Mouse (Mus musculus) thymus, adult 2 months (tissue): Measurements from ENCODE around the gene Akt1.

Experiments
- CTCF ChIP-seq: fragments of 200-500 bp; IDR thresholded peaks from 2 replicates; pipeline ENCODE4 v1.5.1; 2012; ENCODE audit warnings: mild to moderate bottlenecking, control low read depth, low read length, moderate library complexity, borderline replicate concordance; ENCODE audit not compliant: control insufficient read depth, poor library complexity, insufficient read depth; ENCODE audit errors: extremely low read depth
- POLR2A ChIP-seq: fragments of 200-500 bp; IDR thresholded peaks from 2 replicates; pipeline ENCODE4 v1.6.1; 2012; ENCODE audit warnings: mild to moderate bottlenecking, low read length, control low read depth, moderate library complexity; ENCODE audit not compliant: control insufficient read depth, poor library complexity, insufficient read depth; ENCODE audit errors: extremely low read depth

GRCm38 (mm10) chr12:112627097-112627881 is 47.4 kb downstream of the Akt1 start:
- peak; percentile 49; the same call in 1 of the 2 replicates for TF ChIP-seq CTCF
- TF ChIP-seq POLR2A: no peak
